Mouse (Mus musculus) thymus, adult 2 months (tissue): Measurements from ENCODE around the gene Atxn1. TPM values are rescaled to one million over a fixed set of nuclear protein-coding genes. Genes with fewer than 3 reads are reported as not detected.
A peak's percentile ranks its signal among the peaks of the same experiment; 100 is the strongest.

Experiments used
- DNase-seq: peaks from one replicate; pipeline ENCODE4 v3.0.0; 2021
- H3K27ac ChIP-seq: fragments of 200-500 bp; 2 replicates; pipeline ENCODE4 v1.5.1; 2012; ENCODE audit warnings: low read length, control low read depth; ENCODE audit not compliant: control insufficient read depth, insufficient read depth
- H3K27me3 ChIP-seq: fragments of 200-500 bp; 2 replicates; pipeline ENCODE4 v1.6.1; 2012; ENCODE audit warnings: mild to moderate bottlenecking, low read length, moderate library complexity, mixed read lengths; ENCODE audit not compliant: control insufficient read depth, insufficient read depth
- H3K36me3 ChIP-seq: fragments of 200-500 bp; 2 replicates; pipeline ENCODE4 v1.6.1; 2012; ENCODE audit warnings: mild to moderate bottlenecking, low read length, moderate library complexity; ENCODE audit not compliant: control insufficient read depth, insufficient read depth
- H3K4me1 ChIP-seq: fragments of 200-500 bp; replicated peaks from 2 replicates; pipeline ENCODE4 v1.6.1; 2012; ENCODE audit warnings: low read length; ENCODE audit not compliant: control insufficient read depth, insufficient read depth
- H3K4me3 ChIP-seq: fragments of 200-500 bp; 2 replicates; pipeline ENCODE4 v1.5.1; 2012; ENCODE audit warnings: mild to moderate bottlenecking, low read length, control low read depth, moderate library complexity; ENCODE audit not compliant: control insufficient read depth, insufficient read depth
- CTCF ChIP-seq: fragments of 200-500 bp; IDR thresholded peaks from 2 replicates; pipeline ENCODE4 v1.5.1; 2012; ENCODE audit warnings: mild to moderate bottlenecking, control low read depth, low read length, moderate library complexity, borderline replicate concordance; ENCODE audit not compliant: control insufficient read depth, poor library complexity, insufficient read depth; ENCODE audit errors: extremely low read depth
- POLR2A ChIP-seq: fragments of 200-500 bp; IDR thresholded peaks from 2 replicates; pipeline ENCODE4 v1.6.1; 2012; ENCODE audit warnings: mild to moderate bottlenecking, low read length, control low read depth, moderate library complexity; ENCODE audit not compliant: control insufficient read depth, poor library complexity, insufficient read depth; ENCODE audit errors: extremely low read depth
- WGBS: fragments of 180-500 bp; shearing (Covaris S2); methylation state at CpG from one replicate; pipeline ENCODE4 v1.1.7; 2018; 5-methylcytosine and 5-hydroxymethylcytosine counted together
- polyA plus RNA-seq: library from polyadenylated mRNA; depleted of rRNA; stranded (reverse); fragments of >200 nt; gene quantifications from 2 replicates; pipeline ENCODE4 v1.2.3, GENCODE M21; 2012

Gene Atxn1
- polyA plus RNA-seq, 1 experiment = 13.5 TPM

DNA sequence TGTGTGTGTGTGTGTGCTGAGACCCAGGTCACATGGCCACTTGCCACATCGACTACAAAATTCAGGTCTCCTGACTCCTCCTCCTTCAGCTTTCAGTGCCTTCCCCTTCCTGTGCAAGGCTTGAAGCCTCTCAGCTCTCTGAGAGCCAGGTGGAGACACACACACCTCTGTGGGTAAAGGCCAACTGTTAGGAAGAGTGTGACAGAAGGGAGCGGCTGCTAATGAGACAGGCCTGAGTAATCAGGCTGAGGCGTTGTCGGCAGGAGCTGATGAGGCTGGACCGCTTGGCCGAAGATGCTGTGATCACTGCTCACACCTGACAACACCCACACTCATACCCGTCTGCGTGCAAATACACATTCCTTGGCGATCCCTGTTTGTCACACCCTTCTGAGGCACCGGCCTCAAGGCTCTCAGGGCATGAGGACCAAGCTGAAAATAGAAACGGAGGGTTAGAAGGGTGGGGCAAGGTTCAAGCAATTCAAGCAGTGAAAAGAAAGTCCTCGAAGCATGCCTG lies 269.8 kb downstream of the Atxn1 start:
- DNase-seq = no peak
- Histone ChIP-seq H3K4me3 (no peak overlapping the region), H3K27me3 (no peaks in the 10 kb centered on the region), H3K4me1 (peaks cover 35% of the 10 kb centered on the region), H3K27ac (no peak overlapping the region), H3K36me3 (no peaks in the 10 kb centered on the region)
- 82% methylated on average over 12 of the region's 12 CpGs for WGBS
- no peak for TF ChIP-seq POLR2A
- no peak for TF ChIP-seq CTCF

GRCm38 (mm10) chr13:45693953-45694352 lies 270.9 kb downstream of the Atxn1 start:
- H3K4me3 ChIP-seq = no peak overlapping the region
- TF ChIP-seq CTCF = no peak
- TF ChIP-seq POLR2A = no peak
- no peaks in the 10 kb centered on the region for H3K27me3 ChIP-seq
- 77% methylated on average over 9 of the region's 9 CpGs for WGBS
- H3K27ac ChIP-seq = no peak overlapping the region
- H3K4me1 ChIP-seq = peaks cover 35% of the 10 kb centered on the region
- no peaks in the 10 kb centered on the region for H3K36me3 ChIP-seq
- no peak for DNase-seq

- Histone ChIP-seq H3K4me1 (peaks cover 35% of the 10 kb centered on the region), H3K4me3 (no peak overlapping the region), H3K36me3 (no peaks in the 10 kb centered on the region), H3K27ac (peak overlapping the region; percentile 6), H3K27me3 (no peaks in the 10 kb centered on the region)
- 5% methylated on average over 11 of the region's 11 CpGs for WGBS
- DNase-seq = peak; percentile 18
- no peak for TF ChIP-seq CTCF
Measured at GRCm38 (mm10) chr13:45693534-45693933, 271.3 kb downstream of the Atxn1 start.

DNA sequence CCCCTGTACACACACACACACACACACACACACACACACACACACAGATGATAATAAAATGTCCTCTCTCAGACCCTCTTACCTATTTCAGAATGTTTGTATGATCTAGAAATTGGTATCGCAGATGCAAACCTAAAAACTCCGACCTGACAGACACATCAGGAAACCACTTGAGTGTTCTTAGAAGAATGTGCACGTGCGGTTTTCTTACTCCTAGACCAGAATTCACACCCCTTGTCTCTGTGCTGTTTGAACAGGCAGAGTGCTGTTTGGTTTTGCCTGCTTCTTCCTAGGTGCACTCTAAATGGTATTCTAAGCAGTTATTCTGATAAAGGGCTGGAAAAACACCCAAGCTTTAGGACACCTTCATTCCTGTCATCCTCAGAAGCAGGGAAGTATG lies 271.7 kb downstream of the Atxn1 start:
- TF ChIP-seq POLR2A = no peak
- TF ChIP-seq CTCF = no peak
- H3K36me3 ChIP-seq = no peaks in the 10 kb centered on the region
- no peaks in the 10 kb centered on the region for H3K27me3 ChIP-seq
- no peak overlapping the region for H3K4me3 ChIP-seq
- H3K27ac ChIP-seq = peak overlapping the region; percentile 6; the same call in 1 of the 2 replicates
- no peak for DNase-seq
- peaks cover 35% of the 10 kb centered on the region for H3K4me1 ChIP-seq
- 10% methylated on average over 4 of the region's 4 CpGs for WGBS

GRCm38 (mm10) chr13:45692440-45692839 lies 272.4 kb downstream of the Atxn1 start:
- WGBS = 53% methylated on average over 9 of the region's 9 CpGs
- H3K36me3 ChIP-seq = no peaks in the 10 kb centered on the region
- no peak for DNase-seq
- TF ChIP-seq POLR2A = no peak
- no peak for TF ChIP-seq CTCF
- H3K27me3 ChIP-seq = no peaks in the 10 kb centered on the region
- no peak overlapping the region for H3K27ac ChIP-seq
- no peak overlapping the region for H3K4me3 ChIP-seq
- H3K4me1 ChIP-seq = peaks cover 35% of the 10 kb centered on the region

GRCm38 (mm10) chr13:45690426-45690825 lies 274.4 kb downstream of the Atxn1 start:
- Histone ChIP-seq H3K27ac (no peak overlapping the region), H3K4me1 (peaks cover 39% of the 10 kb centered on the region), H3K4me3 (no peak overlapping the region), H3K27me3 (no peaks in the 10 kb centered on the region), H3K36me3 (no peaks in the 10 kb centered on the region)
- 85% methylated on average over 1 of the region's 1 CpGs for WGBS
- DNase-seq = no peak
- TF ChIP-seq POLR2A (no peak), CTCF (no peak)

DNA sequence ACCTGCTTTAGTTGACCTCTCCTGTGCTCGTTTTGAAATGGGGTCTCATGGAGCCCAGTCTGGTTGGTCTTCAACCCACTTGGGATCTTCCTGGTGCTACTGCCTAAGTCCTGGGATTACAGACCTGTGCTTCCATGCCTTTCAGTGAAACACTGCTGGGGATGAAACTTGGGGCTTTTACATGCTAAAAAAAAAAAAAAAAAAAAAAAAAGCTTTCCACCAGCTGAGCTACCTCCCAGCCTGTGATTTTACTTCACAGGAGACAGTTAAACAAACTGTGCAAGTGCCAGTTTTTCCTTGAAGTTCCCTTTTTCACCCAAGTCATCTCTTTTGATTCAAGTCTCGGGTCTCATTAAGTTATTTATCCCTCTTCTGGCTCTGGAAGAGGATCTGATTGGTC lies 275.9 kb downstream of the Atxn1 start:
- DNase-seq = no peak
- Histone ChIP-seq H3K27ac (no peak overlapping the region), H3K36me3 (no peaks in the 10 kb centered on the region), H3K27me3 (no peaks in the 10 kb centered on the region), H3K4me1 (peaks cover 28% of the 10 kb centered on the region), H3K4me3 (no peak overlapping the region)
- WGBS = 92% methylated on average over 2 of the region's 2 CpGs
- TF ChIP-seq CTCF = no peak
- TF ChIP-seq POLR2A = no peak
